Mouse (Mus musculus): ENCODE results near the gene Gtf3c5. TPM values are rescaled to one million over a fixed set of nuclear protein-coding genes. Genes with fewer than 3 reads are reported as not detected.

Gene Gtf3c5
- total RNA-seq, 2 experiments from 2014 or later, result 16.5 to 17.8 TPM

DNA sequence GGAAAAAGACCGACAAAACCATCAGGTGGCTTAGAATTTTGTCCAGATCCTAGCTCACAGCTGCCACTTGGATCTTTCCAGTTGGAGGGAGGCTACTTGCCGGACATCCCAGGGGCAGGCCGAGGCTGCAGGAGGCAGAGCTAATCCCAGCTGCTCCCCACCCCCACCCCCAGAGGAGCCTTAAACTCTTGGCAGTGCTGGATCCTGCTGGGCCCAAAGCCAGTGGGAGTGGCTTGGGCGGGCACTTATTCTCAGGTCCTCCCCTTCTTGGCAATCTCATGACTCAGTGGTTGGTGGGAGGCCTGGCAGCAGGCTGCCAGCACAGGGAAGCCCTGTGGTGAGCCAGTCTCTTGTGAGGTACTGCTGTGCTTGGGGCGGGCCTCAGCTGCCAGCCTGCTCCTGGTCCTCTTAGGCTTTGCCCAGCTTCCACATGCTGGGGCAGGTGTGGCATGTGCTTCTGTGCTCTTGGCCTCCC is 59.9 kb downstream of the Gtf3c5 start:
- DNase-seq (ENCODE audit: low spot score in 2 of 2), result peak; percentile 82 to 96
- intact Hi-C loops (cut with DNase I), result loop anchor here (1.0 kb wide), 1 partner anchor 10 kb away; no protein-coding TSS in a partner anchor

DNA sequence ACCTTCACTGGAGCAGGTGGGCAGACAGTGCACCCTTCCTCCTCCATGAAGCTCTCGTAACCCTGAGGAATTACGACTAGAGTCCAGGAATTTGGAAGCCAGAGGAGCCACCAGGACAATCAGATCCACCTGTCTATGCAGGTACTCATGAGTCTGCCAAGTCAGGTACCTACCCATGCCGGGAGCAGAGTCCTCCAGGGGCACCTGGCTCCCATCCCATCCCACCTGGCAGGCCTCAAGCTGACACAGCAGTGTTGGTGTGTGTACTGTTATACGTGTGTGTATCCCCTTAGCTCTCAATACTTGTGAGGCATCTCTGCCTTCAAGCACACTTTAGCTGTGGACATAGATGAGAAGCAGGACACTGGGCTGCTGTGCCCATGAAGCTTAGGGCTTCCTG is 61.4 kb downstream of the Gtf3c5 start:
- no peak for DNase-seq (ENCODE audit: low spot score in 2 of 2)
- intact Hi-C loops (cut with DNase I), result no loop called here

DNA sequence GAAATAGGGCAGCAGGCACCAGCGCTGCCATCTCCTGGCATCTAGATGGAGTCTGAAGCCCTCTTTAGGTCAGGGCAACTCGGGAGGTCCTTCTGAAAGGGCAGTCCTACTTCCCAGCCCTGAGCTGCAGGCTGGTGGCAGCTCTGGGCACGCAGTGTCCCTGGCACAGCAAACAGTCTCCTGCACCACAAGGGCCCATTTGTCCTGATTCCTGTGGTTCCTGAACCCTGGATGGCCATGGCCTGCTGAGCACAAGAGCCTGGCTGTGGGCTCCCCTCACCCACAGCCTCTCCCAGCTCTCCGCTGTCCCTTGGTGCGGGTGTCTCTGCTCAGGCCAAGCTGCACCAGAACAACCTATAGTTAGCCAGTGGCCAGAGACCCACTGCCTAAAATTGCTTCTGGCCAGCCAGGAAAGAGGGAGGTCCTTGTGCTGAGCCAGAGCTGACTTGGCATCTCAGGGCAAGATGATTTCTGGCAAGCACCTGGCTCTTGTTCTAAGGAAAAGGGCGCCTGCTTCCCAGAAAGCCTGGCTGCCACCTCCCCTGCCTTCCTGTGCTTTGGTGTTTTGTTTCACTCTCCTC is 61.9 kb downstream of the Gtf3c5 start:
- DNase-seq (ENCODE audit: low spot score in 2 of 2), result peak; percentile 66 to 80

DNA sequence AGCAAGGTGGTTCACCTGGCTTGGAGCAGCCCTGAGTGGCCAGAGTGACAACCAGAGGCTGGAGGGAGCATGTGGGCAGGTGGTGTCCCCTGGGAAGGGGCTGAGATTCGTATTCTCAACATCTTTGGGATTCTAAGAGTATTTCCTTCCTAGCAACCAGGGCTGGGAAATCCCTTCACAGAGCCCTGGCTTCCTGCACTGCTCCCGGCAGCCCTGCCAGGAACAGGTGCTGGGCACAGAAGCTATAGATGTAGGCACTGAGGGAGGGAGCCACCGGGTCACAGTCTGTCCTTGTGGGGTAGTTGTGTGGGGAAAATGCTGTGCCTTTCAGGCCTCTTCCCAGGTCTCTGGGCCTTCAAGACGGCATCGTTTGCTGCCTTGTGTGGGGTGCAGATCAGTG is 63.0 kb downstream of the Gtf3c5 start:
- DNase-seq (ENCODE audit: low spot score in 2 of 2), result no peak
- intact Hi-C loops (cut with DNase I), result no loop called here

More for the DNA sequence above, 61.9 kb downstream of the Gtf3c5 start:
- intact Hi-C loops (cut with DNase I), result no loop called here

DNA sequence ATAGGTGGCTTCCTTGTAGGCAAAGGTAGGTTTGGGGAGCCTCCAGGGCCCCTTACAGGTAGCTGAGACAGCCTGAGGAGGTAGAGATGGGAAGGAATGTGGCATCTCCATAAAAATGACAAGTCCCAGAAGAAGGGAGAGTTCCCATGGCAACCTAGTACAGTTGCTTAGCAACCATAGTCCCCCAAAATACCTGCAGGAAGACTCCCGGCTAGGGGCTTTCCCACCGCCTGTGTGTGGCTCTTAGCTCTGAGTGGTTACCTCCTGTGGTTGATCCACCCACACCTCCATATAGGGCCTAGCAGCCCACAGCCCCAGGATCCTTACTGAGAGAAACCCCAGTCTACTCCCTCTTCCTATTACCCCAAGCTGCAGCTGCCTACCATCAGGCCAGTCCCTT is 65.3 kb downstream of the Gtf3c5 start:
- intact Hi-C loops (cut with DNase I), result no loop called here
- peak; percentile 78 to 94 for DNase-seq (ENCODE audit: low spot score in 2 of 2)

DNA sequence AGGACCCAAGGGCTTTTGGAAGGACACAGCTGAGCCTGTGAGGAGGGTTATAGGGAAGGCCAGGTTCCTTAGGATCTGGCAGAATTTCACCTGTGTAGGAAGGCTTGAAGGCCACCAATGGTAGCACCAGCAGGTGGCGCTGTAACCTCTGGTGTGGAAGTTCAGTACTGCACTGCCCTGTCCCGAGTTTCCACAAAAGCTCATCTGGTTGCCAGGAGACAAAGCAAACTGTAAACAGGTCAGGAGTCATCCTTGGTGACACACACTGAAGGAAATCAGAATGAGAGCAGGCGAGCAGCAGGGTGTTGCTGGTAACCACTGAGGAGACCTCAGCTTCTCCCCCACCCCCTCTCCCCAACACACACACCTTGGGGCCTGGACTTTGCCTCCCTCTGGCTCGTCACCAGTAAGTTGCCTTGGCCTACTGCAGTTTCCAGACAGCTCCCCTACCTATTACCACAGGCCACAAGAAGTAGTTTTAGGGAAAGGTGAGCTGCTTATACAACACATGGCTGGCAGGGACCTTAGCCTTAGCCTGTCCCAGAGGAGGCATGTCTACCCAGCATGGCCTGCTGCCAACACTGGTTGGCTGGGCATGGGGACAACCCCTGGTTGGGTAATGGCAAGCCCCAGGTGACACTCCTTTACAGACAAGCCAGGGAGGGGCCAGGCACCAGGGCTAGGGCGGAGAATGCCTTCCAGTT is 66.2 kb downstream of the Gtf3c5 start:
- peak; percentile 59 to 72 for DNase-seq (ENCODE audit: low spot score in 2 of 2)
- intact Hi-C loops (cut with DNase I), result no loop called here

Small RNA genes lying within 50 kb of the gene (microRNA-seq; reads per million reads assigned to microRNA genes)
- 0 reads per million in 2 experiments for gene Gm22824

Other genes with a start within 250 kb of the Gtf3c5 start
- gene Ppp1r26, start 137.0 kb downstream of the Gtf3c5 start, total RNA-seq (2021), result 10 to 100 TPM; 23.5 to 29.0 TPM
- 1 to 10 TPM; 3.2 to 5.4 TPM for gene 1700007K13Rik, start 117.4 kb downstream of the Gtf3c5 start, total RNA-seq (2021)
- 10 to 100 TPM; 39.1 to 41.1 TPM for gene Mrps2, start 115.7 kb downstream of the Gtf3c5 start, total RNA-seq (2021)
- gene Gbgt1, start 86.9 kb downstream of the Gtf3c5 start, total RNA-seq (2021), result 1 to 10 TPM; 2.5 to 2.7 TPM
- 1 to 10 TPM; 1.1 to 1.2 TPM for gene Gm10134, start 77.7 kb downstream of the Gtf3c5 start, total RNA-seq (2021)
- gene Ralgds, start 70.6 kb downstream of the Gtf3c5 start, total RNA-seq (2021), result 10 to 100 TPM; 86.4 to 92.7 TPM
- not detected for gene Cel, start 20.3 kb downstream of the Gtf3c5 start, total RNA-seq (2021)
- gene Gfi1b, start 38.2 kb upstream of the Gtf3c5 start, total RNA-seq (2021), result not detected
- 10 to 100 TPM; 49.3 to 56.4 TPM for gene Tsc1, start 57.5 kb upstream of the Gtf3c5 start, total RNA-seq (2021)
- not detected for gene Spaca9, start 116.0 kb upstream of the Gtf3c5 start, total RNA-seq (2021)
- gene Ak8, start 116.4 kb upstream of the Gtf3c5 start, total RNA-seq (2021), result 1 to 10 TPM in 1 of 2 experiments, under 1 TPM in 1; 0.89 to 1.7 TPM